Mouse (Mus musculus): Measurements from ENCODE around the gene Zfp560. TPM values are rescaled to one million over a fixed set of nuclear protein-coding genes. Genes with fewer than 3 reads are reported as not detected.

Zfp560 gene
- polyA plus RNA-seq, 1 experiment from 2014 or later, result 27.7 TPM

Other genes with a start within 250 kb of the Zfp560 start
- not detected in 2 replicates for gene Olfr870, start 211.1 kb downstream of the Zfp560 start, polyA plus RNA-seq (2016; fragmentation: Nextera tagmentation; extraction: Ambion mirVana)
- gene Olfr871, start 173.0 kb downstream of the Zfp560 start, polyA plus RNA-seq (2016; fragmentation: Nextera tagmentation; extraction: Ambion mirVana), result not detected in 2 replicates
- not detected in 2 replicates for gene Olfr872, start 148.1 kb downstream of the Zfp560 start, polyA plus RNA-seq (2016; fragmentation: Nextera tagmentation; extraction: Ambion mirVana)
- gene Olfr39, start 102.8 kb downstream of the Zfp560 start, polyA plus RNA-seq (2016; fragmentation: Nextera tagmentation; extraction: Ambion mirVana), result not detected in 2 replicates
- not detected in 2 replicates for gene Olfr873, start 86.6 kb downstream of the Zfp560 start, polyA plus RNA-seq (2016; fragmentation: Nextera tagmentation; extraction: Ambion mirVana)
- gene Olfr18, start 49.1 kb downstream of the Zfp560 start, polyA plus RNA-seq (2016; fragmentation: Nextera tagmentation; extraction: Ambion mirVana), result not detected in 2 replicates
- 25.6 and 27.3 TPM in 2 replicates for gene Zfp26, start 75.0 kb upstream of the Zfp560 start, polyA plus RNA-seq (2016; fragmentation: Nextera tagmentation; extraction: Ambion mirVana)
- gene Zfp426, start 107.6 kb upstream of the Zfp560 start, polyA plus RNA-seq (2016; fragmentation: Nextera tagmentation; extraction: Ambion mirVana), result 26.1 and 26.6 TPM in 2 replicates
- gene Zfp266, start 136.2 kb upstream of the Zfp560 start, polyA plus RNA-seq (2016; fragmentation: Nextera tagmentation; extraction: Ambion mirVana), result 134 and 139 TPM in 2 replicates
- gene Zfp846, start 196.1 kb upstream of the Zfp560 start, polyA plus RNA-seq (2016; fragmentation: Nextera tagmentation; extraction: Ambion mirVana), result 17.1 and 17.6 TPM in 2 replicates